Mouse (Mus musculus): ENCODE measurements at regions not wholly inside any gene's neighbourhood (a gene's known extent, or its start where the extent isn't known, plus 50 kb on each side); places are given as distances from the start of the nearest gene placed in this dataset.

GRCm38 (mm10) chr16:19834128-19834527 is 74.1 kb downstream of the B3gnt5 start:
- DNase-seq (ENCODE audit: low spot score in 2 of 2): no peak

- DNase-seq (ENCODE audit: low spot score in 2 of 2): no peak
Observed at GRCm38 (mm10) chr16:19834750-19835149, 74.7 kb downstream of the B3gnt5 start.

DNA sequence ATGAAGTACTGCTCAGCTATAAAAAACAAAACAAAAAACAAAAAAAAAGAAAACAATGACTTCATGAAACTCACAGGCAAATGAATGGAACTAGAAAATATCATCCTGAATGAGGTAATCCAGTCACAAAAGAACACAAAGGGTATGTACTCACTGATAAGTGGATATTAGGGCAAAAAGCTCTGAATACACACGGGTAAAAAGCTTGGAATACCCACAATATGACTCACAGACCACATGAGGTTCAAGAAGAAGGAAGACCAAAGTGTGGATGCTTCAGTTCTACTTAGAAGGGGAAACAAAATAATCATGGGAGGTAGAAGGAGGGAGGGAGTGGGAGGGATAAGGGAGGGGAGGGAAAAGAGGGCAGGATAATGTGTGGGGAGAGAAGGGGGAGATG is 79.8 kb downstream of the B3gnt5 start:
- DNase-seq (ENCODE audit: low spot score in 2 of 2): no peak

GRCm38 (mm10) chr16:19842346-19843025 is 82.5 kb downstream of the B3gnt5 start:
- DNase-seq (ENCODE audit: low spot score in 2 of 2): no peak

DNA sequence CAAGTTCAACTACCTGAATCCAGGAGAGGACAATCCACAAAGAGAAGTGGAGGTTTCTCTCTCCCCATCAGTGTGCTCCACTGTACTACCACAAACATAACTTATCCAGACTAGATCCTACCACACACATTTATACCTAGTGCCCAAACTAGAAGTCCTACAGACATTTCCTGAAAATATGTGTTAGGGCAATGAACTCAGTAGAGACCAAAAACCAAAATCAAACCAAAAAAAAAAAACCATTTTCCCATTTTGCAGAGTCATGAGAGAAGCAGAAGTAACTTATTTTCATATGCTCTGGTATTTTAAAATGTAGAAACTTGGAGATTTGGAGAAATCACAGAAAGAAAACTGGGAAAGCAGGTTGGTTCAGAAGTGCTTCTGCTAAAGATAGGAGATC is 83.7 kb downstream of the B3gnt5 start:
- DNase-seq (ENCODE audit: low spot score in 2 of 2): no peak

- no peak for DNase-seq (ENCODE audit: low spot score in 2 of 2)
Observed at GRCm38 (mm10) chr16:19848395-19848794, 88.4 kb downstream of the B3gnt5 start.

- no peak for DNase-seq (ENCODE audit: low spot score in 2 of 2)
Observed at GRCm38 (mm10) chr16:19865306-19865705, 105.3 kb downstream of the B3gnt5 start.

DNA sequence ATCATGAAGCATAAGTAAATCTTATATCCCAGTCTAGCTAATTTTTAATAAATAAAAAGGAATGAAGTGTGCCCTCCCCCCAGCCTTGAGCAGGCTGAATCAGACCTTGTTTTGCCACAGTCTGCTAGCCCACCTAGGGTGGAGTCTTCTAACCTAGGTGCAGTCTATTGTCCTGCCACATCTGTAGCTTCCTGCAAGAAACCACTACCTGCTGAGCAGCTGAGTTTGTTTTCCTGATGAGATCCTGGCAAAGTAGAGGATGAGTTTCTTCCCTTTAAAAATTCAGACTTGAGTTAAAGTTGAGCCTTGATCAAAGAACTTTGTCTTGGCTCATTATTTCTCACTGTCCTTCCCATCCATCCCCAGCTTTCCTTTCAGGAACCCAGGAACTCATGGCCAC is 105.9 kb downstream of the B3gnt5 start:
- no peak for DNase-seq (ENCODE audit: low spot score in 2 of 2)

DNA sequence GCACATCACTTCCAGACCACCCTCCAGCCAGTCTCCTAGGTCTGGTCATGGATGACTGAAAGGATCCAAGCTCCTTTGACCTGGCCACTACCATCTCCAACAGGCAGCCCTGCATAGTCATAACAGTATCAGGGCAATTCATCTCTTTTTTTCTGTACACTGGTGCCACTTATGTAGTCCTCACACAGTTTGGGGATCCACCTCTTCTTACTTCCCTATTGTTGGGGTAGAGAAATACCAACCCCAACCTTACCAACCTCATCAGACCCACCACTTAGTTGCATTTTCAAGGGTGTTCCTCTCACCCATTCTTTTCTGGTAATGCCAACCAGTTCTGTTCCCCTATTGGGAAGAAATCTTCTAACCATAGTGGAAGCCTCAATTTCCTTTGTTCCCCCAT is 109.4 kb downstream of the B3gnt5 start:
- no peak for DNase-seq (ENCODE audit: low spot score in 2 of 2)

GRCm38 (mm10) chr16:19876861-19877554 is 105.8 kb downstream of the Klhl6 start:
- peak in 1 of 2 experiments; percentile 11 for DNase-seq (ENCODE audit: low spot score in 2 of 2)

GRCm38 (mm10) chr16:19882961-19883360 is 99.9 kb downstream of the Klhl6 start:
- no peak for DNase-seq (ENCODE audit: low spot score in 2 of 2)

DNA sequence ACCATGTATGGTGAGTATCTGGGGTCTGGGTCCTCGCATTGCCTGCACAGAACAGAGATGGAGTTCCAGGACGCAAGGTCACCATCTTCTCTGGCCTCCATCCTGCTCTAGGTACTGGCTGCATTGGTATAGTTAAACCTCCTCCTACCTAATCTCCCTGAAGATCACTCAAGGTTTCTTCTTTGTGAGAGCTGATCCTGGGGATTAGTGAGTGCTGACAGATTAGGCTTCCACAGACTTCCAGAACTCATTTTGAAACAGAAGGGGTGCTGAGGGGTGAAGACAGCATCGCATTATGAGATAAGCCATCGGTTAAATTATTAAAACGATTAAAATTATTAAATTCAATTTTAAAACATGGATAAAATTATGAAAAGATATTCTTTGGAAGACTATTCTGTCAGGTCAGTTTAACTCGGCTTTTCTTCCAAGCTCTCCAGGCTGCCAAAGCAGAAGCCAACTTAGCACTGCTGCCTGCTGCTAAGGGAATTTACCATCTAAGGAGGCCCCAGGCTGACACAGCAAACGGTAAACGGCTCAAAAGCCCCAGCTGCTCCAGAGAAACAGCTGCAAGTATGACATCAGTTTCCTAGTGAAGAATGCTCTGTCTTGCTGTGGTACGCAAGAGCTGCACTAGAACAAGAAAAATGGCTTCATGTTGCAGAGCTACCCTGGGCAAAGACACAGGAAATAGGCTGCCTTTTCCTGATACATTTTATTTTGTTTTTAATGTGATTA is 98.9 kb downstream of the Klhl6 start:
- DNase-seq (ENCODE audit: low spot score in 2 of 2): peak; percentile 3 to 10

- DNase-seq (ENCODE audit: low spot score in 2 of 2): no peak
Observed at GRCm38 (mm10) chr16:19884535-19884934, 98.3 kb downstream of the Klhl6 start.

- DNase-seq (ENCODE audit: low spot score in 2 of 2): no peak
Observed at GRCm38 (mm10) chr16:19886596-19886995, 96.2 kb downstream of the Klhl6 start.

- DNase-seq (ENCODE audit: low spot score in 2 of 2): no peak
Observed at GRCm38 (mm10) chr16:19889576-19889975, 93.3 kb downstream of the Klhl6 start.

DNA sequence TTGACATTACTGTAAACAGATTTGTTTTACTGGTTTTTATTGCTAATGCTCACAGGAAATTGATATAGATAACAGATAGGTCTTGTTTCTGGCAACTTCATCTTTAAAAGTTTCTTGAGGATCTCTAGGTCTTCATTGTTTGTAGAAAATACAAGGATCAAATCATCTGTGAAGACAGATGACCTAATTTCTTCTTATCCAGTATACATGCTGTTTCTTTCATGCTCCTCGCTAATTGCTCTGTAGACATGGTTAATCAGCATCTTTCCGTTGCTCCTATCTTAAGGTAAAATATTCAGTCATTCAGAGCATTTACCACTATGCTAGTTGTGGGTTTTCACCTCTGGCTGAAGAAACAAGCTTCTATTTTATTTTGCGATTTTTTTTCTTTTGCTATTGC is 91.4 kb downstream of the Klhl6 start:
- DNase-seq (ENCODE audit: low spot score in 2 of 2): no peak

DNA sequence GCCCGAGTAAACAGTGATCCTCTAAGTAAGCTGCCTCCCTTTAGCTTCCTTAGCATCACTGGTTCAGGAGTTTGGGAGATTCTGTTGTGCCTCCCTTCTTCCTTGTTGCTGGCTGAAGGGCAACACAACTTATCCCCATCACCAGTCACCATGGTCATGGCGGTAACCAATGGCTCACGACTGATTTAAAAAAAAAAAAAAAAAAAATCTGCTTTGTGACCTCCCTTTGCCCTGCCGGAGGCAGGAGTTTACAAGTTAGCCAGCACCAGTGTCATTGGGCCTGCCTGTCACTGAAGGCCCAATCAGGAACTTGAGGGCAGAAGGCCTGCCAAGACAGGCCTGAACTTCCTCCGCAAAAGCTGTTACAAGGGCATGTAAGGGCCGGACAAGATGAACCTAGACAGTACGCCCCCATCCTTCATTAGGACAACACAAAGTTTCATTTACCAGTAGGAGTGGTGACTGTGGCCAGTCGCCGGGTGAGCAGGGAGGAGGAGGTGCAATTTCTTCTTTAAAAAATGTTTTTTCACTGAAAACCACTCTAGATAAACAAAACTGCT is 88.3 kb downstream of the Klhl6 start:
- DNase-seq (ENCODE audit: low spot score in 2 of 2): no peak

Small RNA genes in the stretch of these regions (microRNA-seq; reads per million reads assigned to microRNA genes)
- 0 reads per million in 2 experiments for gene Gm27883

Data from layer of hippocampus, postnatal 10 days (tissue).